Mouse (Mus musculus) forebrain, embryonic 11.5 days (tissue): Measurements from ENCODE around the gene Celf2. TPM values are rescaled to one million over a fixed set of nuclear protein-coding genes. Genes with fewer than 3 reads are reported as not detected.
A peak's percentile ranks its signal among the peaks of the same experiment; 100 is the strongest.

ENCODE experiments used
- ATAC-seq: fragments of 200-750 bp; cut with Nextera tagmentation; replicated peaks from 2 replicates; pipeline ENCODE4 v1.8.0; 2017; ENCODE audit warnings: moderate TSS enrichment; ENCODE audit not compliant: low FRiP score
- DNase-seq: peaks from one replicate; pipeline ENCODE4 v3.0.0-alpha.2; 2017; ENCODE audit warnings: low spot score
- H3K27ac ChIP-seq: fragments of 300-500 bp; sonication (generic); 2 replicates; pipeline ENCODE4 v1.5.1; 2014; ENCODE audit warnings: low read depth, low read length
- H3K27me3 ChIP-seq: fragments of 300-500 bp; sonication (generic); 2 replicates; pipeline ENCODE4 v1.6.1; 2014; ENCODE audit warnings: mild to moderate bottlenecking, low read length, mixed read lengths; ENCODE audit not compliant: control insufficient read depth, insufficient read depth
- H3K36me3 ChIP-seq: fragments of 300-500 bp; sonication (generic); 2 replicates; pipeline ENCODE4 v1.6.1; 2014; ENCODE audit warnings: mild to moderate bottlenecking, low read length, moderate library complexity, mixed read lengths; ENCODE audit not compliant: control insufficient read depth, insufficient read depth
- H3K4me1 ChIP-seq: fragments of 300-500 bp; sonication (generic); replicated peaks from 2 replicates; pipeline ENCODE4 v1.6.1; 2014; ENCODE audit warnings: low read length, mixed read lengths; ENCODE audit not compliant: control insufficient read depth, insufficient read depth
- H3K4me2 ChIP-seq: fragments of 300-500 bp; sonication (generic); 2 replicates; pipeline ENCODE4 v1.6.1; 2014; ENCODE audit warnings: low read depth, mild to moderate bottlenecking, low read length, moderate library complexity, mixed read lengths; ENCODE audit not compliant: severe bottlenecking
- H3K4me3 ChIP-seq: fragments of 300-500 bp; sonication (generic); 2 replicates; pipeline ENCODE4 v1.5.1; 2014; ENCODE audit warnings: low read depth, low read length
- H3K9ac ChIP-seq: fragments of 300-500 bp; sonication (generic); 2 replicates; pipeline ENCODE4 v1.6.1; 2014; ENCODE audit warnings: low read length
- H3K9me3 ChIP-seq: fragments of 300-500 bp; sonication (generic); 2 replicates; pipeline ENCODE4 v1.6.1; 2016; ENCODE audit warnings: low read length, mixed read lengths; ENCODE audit not compliant: control insufficient read depth
- WGBS: fragments of 180-500 bp; shearing (Covaris S2); extraction: QIAGEN DNeasy Blood & Tissue Kit; methylation state at CpG from one replicate; pipeline ENCODE4 v1.1.7; 2014; 5-methylcytosine and 5-hydroxymethylcytosine counted together
- polyA plus RNA-seq: library from polyadenylated mRNA; unstranded; fragments of >200 nt; fragmentation: Nextera tagmentation; extraction: Ambion mirVana; gene quantifications from 2 replicates; pipeline ENCODE4 v1.2.1, GENCODE M21; 2014

The Celf2 gene
- polyA plus RNA-seq, 1 experiment from 2014 or later, result 116 TPM

DNA sequence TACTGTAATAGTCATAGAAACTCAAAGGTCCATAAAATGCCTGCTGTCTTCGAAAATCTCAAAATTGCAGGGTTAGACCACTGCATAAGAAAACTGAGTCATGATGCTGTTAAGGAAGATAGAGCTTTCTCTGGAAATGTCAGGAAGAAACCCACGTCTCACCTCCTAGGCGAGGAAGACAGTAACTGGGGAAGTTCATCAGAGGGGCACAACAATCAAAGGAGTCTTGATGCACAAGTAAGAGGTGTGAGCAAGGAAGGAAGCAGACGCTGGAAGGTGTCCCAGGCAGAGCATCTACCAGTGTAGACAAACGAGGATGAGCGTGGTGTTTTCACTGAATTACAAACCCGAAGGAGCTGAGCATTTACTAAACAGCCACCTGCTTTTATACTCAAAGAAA is 282.6 kb downstream of the Celf2 start:
- WGBS, result 91% methylated on average over 7 of the region's 7 CpGs

DNA sequence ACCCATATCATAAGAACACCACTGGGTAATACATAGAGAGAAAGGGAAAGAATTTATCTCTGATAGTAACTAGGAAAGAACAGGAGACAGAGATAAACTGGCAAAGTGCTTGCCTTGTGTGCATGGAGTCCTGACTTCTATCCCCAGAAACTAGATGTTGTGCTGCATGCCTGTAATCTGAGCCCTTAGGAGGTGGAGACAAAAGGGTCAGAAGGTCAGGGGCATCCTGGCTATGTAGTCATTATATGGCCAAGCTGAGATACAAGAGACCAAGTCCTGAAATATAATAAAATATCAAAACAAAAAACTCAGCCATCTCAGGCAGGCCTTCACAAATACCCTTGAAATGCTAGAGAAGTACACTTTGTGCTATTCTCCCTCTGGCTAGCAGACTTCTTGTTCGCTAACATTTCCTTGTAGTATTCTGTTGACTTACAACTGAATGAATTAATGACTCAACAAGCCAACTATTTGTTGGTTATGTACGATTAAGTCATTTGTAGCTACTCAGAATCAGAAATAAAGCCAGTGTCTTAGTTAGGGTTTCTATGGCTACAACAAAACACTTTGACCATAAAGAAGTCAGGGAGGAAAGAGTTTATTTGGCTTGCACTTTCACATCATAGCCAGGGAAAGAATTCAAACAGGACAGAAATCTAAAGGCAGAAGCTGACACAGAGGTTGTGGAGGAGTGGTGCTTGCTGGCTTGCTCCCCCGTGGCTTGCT is 284.9 kb downstream of the Celf2 start:
- WGBS, result 72% methylated on average over 3 of the region's 3 CpGs
- Histone ChIP-seq H3K4me1 (no peaks in the 10 kb centered on the region), H3K36me3 (no peaks in the 10 kb centered on the region), H3K4me3 (no peak overlapping the region), H3K9me3 (no peaks in the 10 kb centered on the region), H3K4me2 (no peak overlapping the region), H3K27ac (no peak overlapping the region), H3K9ac (no peak overlapping the region), H3K27me3 (no peaks in the 10 kb centered on the region)
- ATAC-seq (no peak), DNase-seq (no peak)

More for the DNA sequence above, 282.6 kb downstream of the Celf2 start:
- ATAC-seq, result no peak
- H3K9me3 ChIP-seq, result no peaks in the 10 kb centered on the region
- no peak overlapping the region for H3K4me2 ChIP-seq
- no peak for DNase-seq
- no peaks in the 10 kb centered on the region for H3K27me3 ChIP-seq
- no peak overlapping the region for H3K27ac ChIP-seq
- no peaks in the 10 kb centered on the region for H3K4me1 ChIP-seq
- H3K9ac ChIP-seq, result no peak overlapping the region
- H3K36me3 ChIP-seq, result no peaks in the 10 kb centered on the region
- H3K4me3 ChIP-seq, result no peak overlapping the region

DNA sequence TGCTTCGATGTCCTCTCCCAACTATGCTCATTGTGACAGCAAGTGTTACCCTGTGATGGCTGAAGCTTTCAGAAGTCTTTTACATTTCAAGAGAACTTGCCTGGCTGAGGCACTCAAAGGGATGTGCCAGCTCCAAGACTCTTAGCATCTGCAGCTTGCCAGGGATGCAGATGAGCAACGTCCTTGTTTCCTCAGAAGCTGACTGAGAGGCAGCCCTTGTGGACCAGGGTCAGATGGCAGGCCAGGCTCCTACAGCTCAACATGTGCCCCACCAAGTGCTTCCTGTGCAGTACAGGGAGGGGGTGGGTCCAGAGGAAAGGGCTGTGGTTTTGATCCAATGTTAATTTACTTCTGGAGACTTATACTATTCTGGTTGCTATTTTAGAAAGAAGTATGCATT is 285.8 kb downstream of the Celf2 start:
- Histone ChIP-seq H3K4me2 (no peak overlapping the region), H3K4me1 (0 out of 2 replicates have a peak, but pooled peaks cover 2% of the 10 kb centered on the region), H3K4me3 (no peak overlapping the region), H3K9ac (no peak overlapping the region), H3K36me3 (no peaks in the 10 kb centered on the region), H3K27ac (no peak overlapping the region), H3K27me3 (no peaks in the 10 kb centered on the region), H3K9me3 (no peaks in the 10 kb centered on the region)
- no peak for DNase-seq
- 70% methylated on average over 2 of the region's 2 CpGs for WGBS
- ATAC-seq, result no peak

DNA sequence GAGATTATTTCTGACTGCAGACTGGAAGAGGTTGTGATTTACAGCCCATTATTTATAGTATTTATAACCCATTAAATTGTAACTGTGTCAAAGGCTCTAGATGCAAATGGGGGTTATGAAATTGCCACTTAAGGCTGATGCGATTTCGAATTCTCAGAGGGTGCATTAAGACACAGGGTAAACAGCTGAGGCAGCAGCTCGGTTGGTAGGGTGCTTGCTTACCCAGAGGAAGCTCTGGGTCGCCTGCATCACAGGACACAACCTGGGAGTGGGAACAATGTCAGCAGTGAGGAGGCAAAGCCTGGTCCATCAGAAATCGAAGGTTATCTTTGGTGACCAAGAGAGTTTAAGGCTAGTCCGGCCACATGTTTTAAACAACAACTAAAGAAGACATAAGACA is 286.5 kb downstream of the Celf2 start:
- WGBS, result 83% methylated on average over 6 of the region's 6 CpGs
- no peaks in the 10 kb centered on the region for H3K27me3 ChIP-seq
- no peak overlapping the region for H3K9ac ChIP-seq
- DNase-seq (no peak), ATAC-seq (no peak)
- no peaks in the 10 kb centered on the region for H3K36me3 ChIP-seq
- no peak overlapping the region for H3K27ac ChIP-seq
- H3K4me1 ChIP-seq, result 0 out of 2 replicates have a peak, but pooled peaks cover 2% of the 10 kb centered on the region
- H3K4me3 ChIP-seq, result no peak overlapping the region
- no peaks in the 10 kb centered on the region for H3K9me3 ChIP-seq
- H3K4me2 ChIP-seq, result no peak overlapping the region

DNA sequence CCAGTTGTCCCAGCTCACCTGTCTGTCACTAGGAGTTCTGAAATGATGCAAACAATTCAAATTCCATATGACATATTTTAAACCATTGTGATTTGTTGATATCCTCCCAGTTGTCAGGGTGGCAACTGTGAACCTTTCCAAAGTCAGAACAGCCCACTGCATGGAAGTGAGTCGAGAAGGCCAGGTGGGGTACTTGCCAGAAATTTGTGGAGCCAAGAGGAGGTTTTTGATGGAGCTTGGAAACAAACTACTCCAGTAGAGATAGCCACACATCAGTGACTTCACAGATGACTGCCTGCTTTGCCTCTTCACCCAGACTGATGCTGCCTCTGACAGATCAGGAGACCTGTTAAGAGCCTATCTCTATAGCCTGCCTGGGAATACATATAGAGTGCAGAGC is 287.5 kb downstream of the Celf2 start:
- WGBS, result 100% methylated on average over 1 of the region's 1 CpGs
- H3K4me3 ChIP-seq, result no peak overlapping the region
- H3K27ac ChIP-seq, result no peak overlapping the region
- H3K9ac ChIP-seq, result no peak overlapping the region
- H3K36me3 ChIP-seq, result no peaks in the 10 kb centered on the region
- H3K9me3 ChIP-seq, result no peaks in the 10 kb centered on the region
- no peak overlapping the region for H3K4me2 ChIP-seq
- no peaks in the 10 kb centered on the region for H3K27me3 ChIP-seq
- 0 out of 2 replicates have a peak, but pooled peaks cover 2% of the 10 kb centered on the region for H3K4me1 ChIP-seq
- ATAC-seq (no peak), DNase-seq (no peak)

DNA sequence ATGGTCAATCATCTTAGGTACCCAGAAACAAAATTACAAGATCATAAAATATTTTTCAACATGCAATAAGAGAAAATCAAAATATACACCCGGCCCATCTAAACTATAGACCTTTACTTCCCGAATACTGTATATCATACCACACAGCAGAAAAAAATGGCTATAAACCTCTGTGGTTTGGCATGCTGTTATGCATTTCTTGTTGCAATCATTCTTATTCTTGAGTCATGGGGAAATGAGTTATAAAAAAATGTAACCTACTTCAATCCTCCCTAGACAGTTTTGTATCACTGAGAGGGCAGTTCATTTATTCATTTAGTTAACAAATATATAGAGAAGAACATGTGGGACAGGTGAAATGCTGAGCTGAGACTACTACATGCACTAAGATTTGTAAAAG is 291.3 kb downstream of the Celf2 start:
- H3K36me3 ChIP-seq, result no peaks in the 10 kb centered on the region
- ATAC-seq (no peak), DNase-seq (no peak)
- H3K27me3 ChIP-seq, result no peaks in the 10 kb centered on the region
- 0 out of 2 replicates have a peak, but pooled peaks cover 2% of the 10 kb centered on the region for H3K4me1 ChIP-seq
- 86% methylated on average over 2 of the region's 2 CpGs for WGBS
- no peak overlapping the region for H3K4me3 ChIP-seq
- no peak overlapping the region for H3K27ac ChIP-seq
- no peak overlapping the region for H3K4me2 ChIP-seq
- H3K9ac ChIP-seq, result no peak overlapping the region
- no peaks in the 10 kb centered on the region for H3K9me3 ChIP-seq

DNA sequence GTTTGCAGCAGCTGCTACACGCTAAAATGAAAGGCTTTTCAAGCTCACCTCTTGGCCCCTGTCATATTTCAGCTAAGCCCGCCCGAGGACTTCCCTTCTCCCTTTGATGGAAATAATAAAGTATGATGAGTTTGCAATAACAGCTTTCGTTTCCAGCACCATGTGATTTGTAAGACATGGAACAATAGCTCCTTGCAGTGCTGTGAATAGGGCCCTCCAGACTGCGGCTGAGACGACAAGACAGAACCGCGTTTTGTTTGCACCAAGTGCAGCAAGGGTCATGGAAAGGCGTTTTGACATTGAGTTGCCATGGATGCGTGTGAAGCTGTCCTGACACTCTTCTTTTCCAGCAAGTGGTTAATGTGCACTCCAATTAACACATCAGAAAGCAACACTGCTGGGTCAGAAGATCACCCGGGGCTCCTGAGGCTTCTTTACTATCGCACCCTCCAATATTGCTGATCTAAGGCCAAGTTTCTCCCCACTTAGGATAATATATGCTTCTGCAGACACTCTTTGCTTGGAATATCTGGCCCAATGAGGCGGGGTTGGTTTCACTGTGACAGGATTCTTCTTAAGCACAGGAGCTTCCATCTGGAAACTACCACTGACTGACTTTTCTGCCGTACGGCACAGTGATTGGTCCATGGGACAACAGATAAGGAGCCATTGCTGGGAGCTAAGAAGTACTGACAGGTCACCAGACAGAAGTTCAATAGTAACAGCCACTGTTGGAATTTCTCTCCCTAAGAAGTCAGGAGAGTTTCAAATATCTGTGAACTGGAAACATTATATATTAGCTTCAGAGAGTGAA is 301.5 kb downstream of the Celf2 start:
- Histone ChIP-seq H3K9ac (no peak overlapping the region), H3K27me3 (no peaks in the 10 kb centered on the region), H3K4me2 (no peak overlapping the region), H3K9me3 (no peaks in the 10 kb centered on the region), H3K27ac (no peak overlapping the region), H3K4me3 (no peak overlapping the region), H3K36me3 (no peaks in the 10 kb centered on the region), H3K4me1 (no peaks in the 10 kb centered on the region; the same call in 1 of the 2 replicates)
- DNase-seq, result no peak
- 51% methylated on average over 15 of the region's 15 CpGs for WGBS
- ATAC-seq, result peak; percentile 83

DNA sequence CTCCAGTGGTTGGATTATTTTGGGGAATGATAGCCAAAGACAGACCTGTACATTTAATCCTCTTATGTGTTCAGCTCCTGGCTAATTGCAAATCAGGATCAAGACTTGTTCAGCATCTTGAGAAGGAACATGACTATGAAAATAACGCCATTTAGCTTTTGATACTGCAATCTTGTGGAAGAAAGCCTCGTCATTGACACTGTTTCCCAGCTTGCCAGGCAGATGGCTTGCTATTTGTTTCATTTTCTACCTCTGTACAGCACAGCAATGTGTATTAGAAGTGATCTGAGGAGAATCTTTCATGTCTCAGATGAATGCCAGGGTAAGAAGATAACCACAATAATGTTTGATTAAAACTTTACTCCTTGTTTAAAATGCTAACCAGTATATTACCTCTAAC is 315.9 kb downstream of the Celf2 start:
- Histone ChIP-seq H3K36me3 (no peaks in the 10 kb centered on the region), H3K4me2 (no peak overlapping the region), H3K9ac (no peak overlapping the region), H3K9me3 (no peaks in the 10 kb centered on the region), H3K4me1 (no peaks in the 10 kb centered on the region), H3K27ac (no peak overlapping the region), H3K4me3 (no peak overlapping the region), H3K27me3 (no peaks in the 10 kb centered on the region)
- no peak for ATAC-seq
- DNase-seq, result no peak
- 81% methylated on average over 2 of the region's 2 CpGs for WGBS
